Mouse (Mus musculus) stomach, postnatal 0 days (tissue): Measurements from ENCODE around the gene H1f0.

Experiments
- CTCF ChIP-seq: IDR thresholded peaks from 2 replicates; pipeline ENCODE4 v1.5.1; 2016; ENCODE audit warnings: antibody characterized with exemption, low read depth, mild to moderate bottlenecking, moderate library complexity
- EP300 ChIP-seq: optimal IDR thresholded peaks from 2 replicates; pipeline ENCODE3; 2016; ENCODE audit warnings: antibody characterized with exemption

- TF ChIP-seq CTCF (no peak), EP300 (no peak)
Measured at GRCm38 (mm10) chr15:78982658-78983435, 45.4 kb upstream of the H1f0 start.
